Mouse (Mus musculus) kidney, adult 2 months (tissue): Measurements from ENCODE around the gene Prdm2.

ENCODE experiments used
- CTCF ChIP-seq: fragments of 200-500 bp; conservative IDR thresholded peaks from 2 replicates; pipeline ENCODE4 v1.5.1; 2011; ENCODE audit warnings: low read depth, mild to moderate bottlenecking, control low read depth, low read length, moderate library complexity, mixed read lengths; ENCODE audit not compliant: insufficient read depth, insufficient read length
- POLR2A ChIP-seq: fragments of 200-500 bp; IDR thresholded peaks from one replicate; pipeline ENCODE4 v1.6.1; 2011; ENCODE audit warnings: low read depth, low read length, control low read depth

DNA sequence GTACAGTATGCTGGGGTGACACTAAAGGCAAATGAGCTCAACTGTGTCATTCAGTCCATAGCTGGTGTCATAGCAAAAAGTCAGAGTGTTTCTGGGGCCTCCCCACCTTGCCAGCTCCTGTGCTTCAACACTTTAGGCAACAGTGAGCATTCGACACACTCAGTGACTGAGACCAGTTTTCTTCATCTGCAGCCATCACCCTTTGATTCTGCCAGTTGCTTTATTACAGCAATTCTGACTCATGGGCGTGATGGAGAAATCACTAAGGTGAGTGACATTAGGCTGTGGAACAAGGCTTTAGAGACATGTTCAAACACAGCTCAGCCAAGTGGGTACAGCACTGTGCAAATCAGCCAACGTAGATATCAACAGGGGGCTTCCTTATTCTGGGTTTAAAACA lies 91.6 kb downstream of the Prdm2 start:
- no peak for TF ChIP-seq CTCF
- TF ChIP-seq POLR2A = no peak
